Mouse (Mus musculus): Measurements from ENCODE around the gene Luzp4. TPM values are rescaled to one million over a fixed set of nuclear protein-coding genes. Genes with fewer than 3 reads are reported as not detected.
"Not testable (repeated sequence)": the region's sequence is repeated elsewhere in the genome, so short reads cannot be mapped to it uniquely, and the experiment has no call there.

The Luzp4 gene
- polyA plus RNA-seq (2012; rRNA removed) (not detected in 2 replicates), polyA plus RNA-seq (2014; fragmentation: Nextera tagmentation; extraction: Ambion mirVana) (not detected in 2 replicates)

- not testable (repeated sequence) for H3K4me2 ChIP-seq (ENCODE audit: low read depth); H3K4me1 ChIP-seq (replicated peaks; ENCODE audit: control insufficient read depth in 2 of 2, insufficient read depth in 2 of 2, low read length in 1 of 2); H3K9ac ChIP-seq (replicated peaks); H3K27ac ChIP-seq; H3K9me3 ChIP-seq (ENCODE audit: control insufficient read depth, low read length); H3K27me3 ChIP-seq (ENCODE audit: control insufficient read depth, insufficient read depth, low read length); DNase-seq (ENCODE audit: low read depth in 3 of 3, low spot score in 3 of 3); ATAC-seq (ENCODE audit: insufficient read depth); H3K36me3 ChIP-seq (replicated peaks; ENCODE audit: control insufficient read depth, insufficient read depth, low read depth); H3K4me3 ChIP-seq (ENCODE audit: insufficient read depth in 1 of 2, low read depth in 2 of 2, low read length in 2 of 2)
- WGBS (ENCODE audit: insufficient replicate concordance), result 36% methylated on average over 2 of the region's 6 CpGs
These were observed at the start of gene Luzp4 for GRCm38 (mm10) chrX:148857340-148857739. Luzp4 (plus strand) TSS chrX:148857640.

DNA sequence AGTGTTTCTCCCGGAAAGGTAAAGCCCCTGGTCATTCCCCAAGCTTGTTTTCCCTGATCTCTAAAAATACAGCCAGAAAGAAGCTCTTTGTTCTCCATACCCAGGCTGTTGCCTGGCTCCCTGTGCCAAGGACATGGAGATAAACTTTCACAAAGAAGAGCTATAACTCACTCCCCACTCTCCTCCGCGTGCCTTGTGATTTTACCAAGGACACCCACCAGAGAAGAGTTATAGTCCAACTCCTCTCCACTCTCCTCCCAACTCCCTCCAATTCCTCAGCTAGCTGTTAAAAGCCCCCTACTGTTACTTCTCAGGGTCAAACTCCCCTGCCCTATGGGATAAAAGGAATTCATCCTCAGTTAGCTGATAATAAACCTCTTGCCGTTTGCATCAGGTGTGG is 15.6 kb upstream of the Luzp4 start:
- not testable (repeated sequence) for H3K27ac ChIP-seq; H3K9me3 ChIP-seq (ENCODE audit: control insufficient read depth, low read length); H3K4me1 ChIP-seq (replicated peaks; ENCODE audit: control insufficient read depth in 2 of 2, insufficient read depth in 2 of 2, low read length in 1 of 2); DNase-seq (ENCODE audit: low read depth in 3 of 3, low spot score in 3 of 3); H3K9ac ChIP-seq (replicated peaks); ATAC-seq (ENCODE audit: insufficient read depth); H3K4me2 ChIP-seq (ENCODE audit: low read depth); H3K27me3 ChIP-seq (ENCODE audit: control insufficient read depth, insufficient read depth, low read length); H3K36me3 ChIP-seq (replicated peaks; ENCODE audit: control insufficient read depth, insufficient read depth, low read depth); H3K4me3 ChIP-seq (ENCODE audit: insufficient read depth in 1 of 2, low read depth in 2 of 2, low read length in 2 of 2)
- 82% methylated on average over 3 of the region's 4 CpGs for WGBS (ENCODE audit: insufficient replicate concordance)

Other genes with a start within 250 kb of the Luzp4 start
- gene Gm8334, start 242.5 kb upstream of the Luzp4 start, polyA plus RNA-seq (2012; rRNA removed), result not detected in 2 replicates
- not detected in 2 replicates for gene Gm8334, start 242.5 kb upstream of the Luzp4 start, polyA plus RNA-seq (2014; fragmentation: Nextera tagmentation; extraction: Ambion mirVana)
- gene Gm15127, start 194.0 kb upstream of the Luzp4 start, polyA plus RNA-seq (2012; rRNA removed), result not detected in 2 replicates
- gene Gm15127, start 194.0 kb upstream of the Luzp4 start, polyA plus RNA-seq (2014; fragmentation: Nextera tagmentation; extraction: Ambion mirVana), result not detected in 2 replicates
- not detected in 2 replicates for gene Ott, start 216.6 kb downstream of the Luzp4 start, polyA plus RNA-seq (2012; rRNA removed)
- not detected in 2 replicates for gene Ott, start 216.6 kb downstream of the Luzp4 start, polyA plus RNA-seq (2014; fragmentation: Nextera tagmentation; extraction: Ambion mirVana)

All from liver, embryonic 14.5 days (tissue).